Mouse (Mus musculus) forelimb bud, embryonic 11.5 days (tissue): ENCODE results near the gene Ppp1r14b.
A peak's percentile ranks its signal among the peaks of the same experiment; 100 is the strongest.
"Not testable (repeated sequence)": the region's sequence is repeated elsewhere in the genome, so short reads cannot be mapped to it uniquely, and the experiment has no call there.

ENCODE experiments used
- DNase-seq: peaks from one replicate; pipeline ENCODE4 v3.0.0-alpha.2; 2012; ENCODE audit warnings: low read depth, low spot score

Gene Ppp1r14b

GRCm38 (mm10) chr19:6975537-6976521, 1.1 kb downstream of the Ppp1r14b start, which contains the start of gene Plcb3:
Gene Plcb3 (minus strand): TSS chr19:6976470.
- no peak for DNase-seq

DNA sequence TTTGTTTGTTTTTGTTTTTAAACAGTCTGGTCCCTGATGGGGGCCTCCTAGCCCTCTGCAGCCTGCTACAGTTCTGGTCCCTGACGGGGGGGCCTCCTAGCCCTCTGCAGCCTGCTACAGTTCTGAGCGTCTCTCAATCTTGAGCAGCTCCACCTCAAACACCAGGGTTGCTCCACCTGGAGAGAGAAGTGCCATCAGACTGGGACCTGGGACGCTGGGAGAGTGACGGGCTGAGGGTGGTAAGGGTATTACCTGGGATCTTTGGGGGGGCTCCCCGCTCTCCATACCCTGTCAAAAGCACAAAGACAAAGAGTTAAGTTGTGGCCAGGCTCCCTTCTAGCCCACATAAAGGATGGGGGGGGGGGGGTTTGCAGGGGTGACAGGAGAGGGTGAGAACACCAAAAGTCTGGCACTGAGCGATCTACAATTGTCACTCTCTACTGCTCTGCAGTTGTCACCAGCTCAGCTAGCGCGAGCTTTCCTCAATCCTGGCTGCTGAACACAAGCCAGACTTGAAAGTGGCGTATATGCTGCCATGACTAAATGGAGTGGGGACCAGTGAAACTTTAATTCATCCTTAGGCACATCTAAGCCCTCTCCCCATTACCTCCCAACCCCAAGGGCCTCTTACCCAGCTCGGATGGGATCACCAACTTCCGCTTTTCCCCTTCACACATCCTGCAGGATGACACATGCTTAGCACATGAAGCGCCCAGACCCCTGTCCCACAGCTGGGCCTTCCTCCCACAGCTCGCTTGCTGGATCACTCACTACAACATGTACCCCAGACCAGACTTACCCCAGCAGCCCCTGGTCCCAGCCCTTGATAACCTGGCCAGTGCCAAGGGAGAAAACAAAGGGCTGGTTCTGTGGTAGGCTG, 3.2 kb downstream of the Ppp1r14b start:
- no peak for DNase-seq

DNA sequence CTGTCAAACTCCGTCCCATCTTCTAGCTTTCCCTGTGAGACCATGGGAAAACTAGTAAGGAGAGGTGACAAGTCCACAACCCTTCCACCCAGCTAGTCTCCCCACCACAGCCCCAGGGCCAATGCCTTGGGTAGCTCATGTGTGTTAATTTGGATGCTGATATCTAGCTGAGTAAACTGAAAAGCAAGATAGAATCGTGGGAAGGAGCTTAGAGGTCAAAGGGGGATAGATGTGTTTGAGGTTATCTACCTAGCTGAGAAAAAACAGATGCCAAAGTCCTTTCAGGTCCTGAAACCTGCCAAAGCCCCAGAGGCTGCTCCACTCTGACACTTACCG, 3.8 kb downstream of the Ppp1r14b start:
- DNase-seq = no peak

DNA sequence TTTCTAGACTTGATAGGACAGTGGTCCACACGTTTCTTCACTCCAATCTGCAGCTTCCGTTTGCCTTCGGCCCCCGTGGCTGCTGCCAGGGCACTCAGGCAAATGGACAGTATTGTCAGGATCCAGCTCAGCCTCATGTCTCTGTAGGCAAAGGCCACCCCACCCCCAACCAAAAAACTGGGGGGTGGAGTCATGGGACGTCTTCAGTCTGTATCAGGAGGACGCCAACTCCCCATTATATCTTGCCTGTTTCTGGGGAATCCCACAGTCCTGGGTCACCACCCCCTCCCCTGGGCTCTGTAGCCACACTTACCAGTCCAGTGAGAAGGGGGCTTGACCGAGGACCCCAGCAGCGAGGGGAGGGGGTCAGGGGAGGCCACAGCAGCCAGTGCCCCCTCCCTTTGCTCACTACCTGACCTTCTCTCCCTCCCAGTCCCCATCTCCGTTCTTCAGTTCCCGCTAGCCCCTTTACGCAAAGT, 4.3 kb downstream of the Ppp1r14b start:
- DNase-seq = no peak

GRCm38 (mm10) chr19:6979486-6980380, 5.0 kb downstream of the Ppp1r14b start:
- peak; percentile 99 for DNase-seq

DNA sequence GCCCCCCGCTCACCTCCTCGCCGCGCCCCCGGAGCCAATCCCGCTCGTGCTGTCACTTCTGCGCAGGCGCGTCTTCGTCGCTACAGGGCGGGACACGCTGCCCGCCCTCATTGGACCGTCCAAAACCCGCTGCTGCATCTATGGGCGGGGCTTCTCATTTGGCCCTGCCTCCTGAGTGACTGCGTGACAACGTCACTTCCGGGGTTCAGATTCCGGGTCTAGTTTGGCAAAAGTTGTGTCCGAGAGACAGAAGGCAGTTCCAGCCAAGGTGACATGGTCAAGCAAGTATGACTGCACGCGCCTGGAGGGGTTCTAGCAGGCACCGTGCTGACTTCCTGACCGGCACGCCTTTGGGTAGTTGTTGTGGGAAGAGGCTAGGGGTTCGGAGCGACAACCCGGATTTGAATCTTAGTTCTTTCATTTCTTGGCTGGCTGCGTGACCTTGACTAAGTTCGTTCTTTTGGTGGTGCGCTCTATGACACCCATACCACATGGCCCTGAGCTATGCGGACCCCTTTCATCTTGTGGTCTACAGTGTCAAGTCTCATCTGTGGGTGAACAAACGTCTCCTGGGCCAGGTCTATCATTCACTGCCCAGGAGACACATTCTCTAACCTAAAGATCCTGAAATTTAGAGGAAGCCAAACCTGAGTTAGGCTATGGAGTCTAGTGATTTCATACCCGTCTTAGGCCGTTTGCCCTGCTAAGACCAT, 5.8 kb downstream of the Ppp1r14b start, which contains the start of gene Fkbp2:
Gene Fkbp2 (minus strand): TSS at position 121 of the 713 bp plus-strand sequence.
- peak; percentile 99 for DNase-seq

GRCm38 (mm10) chr19:6981465-6981864, 6.7 kb downstream of the Ppp1r14b start:
- DNase-seq = no peak

- DNase-seq = no peak
Measured at GRCm38 (mm10) chr19:6983621-6984020, 8.9 kb downstream of the Ppp1r14b start.

- DNase-seq = no peak
Measured at GRCm38 (mm10) chr19:6985300-6985699, 10.5 kb downstream of the Ppp1r14b start.

DNA sequence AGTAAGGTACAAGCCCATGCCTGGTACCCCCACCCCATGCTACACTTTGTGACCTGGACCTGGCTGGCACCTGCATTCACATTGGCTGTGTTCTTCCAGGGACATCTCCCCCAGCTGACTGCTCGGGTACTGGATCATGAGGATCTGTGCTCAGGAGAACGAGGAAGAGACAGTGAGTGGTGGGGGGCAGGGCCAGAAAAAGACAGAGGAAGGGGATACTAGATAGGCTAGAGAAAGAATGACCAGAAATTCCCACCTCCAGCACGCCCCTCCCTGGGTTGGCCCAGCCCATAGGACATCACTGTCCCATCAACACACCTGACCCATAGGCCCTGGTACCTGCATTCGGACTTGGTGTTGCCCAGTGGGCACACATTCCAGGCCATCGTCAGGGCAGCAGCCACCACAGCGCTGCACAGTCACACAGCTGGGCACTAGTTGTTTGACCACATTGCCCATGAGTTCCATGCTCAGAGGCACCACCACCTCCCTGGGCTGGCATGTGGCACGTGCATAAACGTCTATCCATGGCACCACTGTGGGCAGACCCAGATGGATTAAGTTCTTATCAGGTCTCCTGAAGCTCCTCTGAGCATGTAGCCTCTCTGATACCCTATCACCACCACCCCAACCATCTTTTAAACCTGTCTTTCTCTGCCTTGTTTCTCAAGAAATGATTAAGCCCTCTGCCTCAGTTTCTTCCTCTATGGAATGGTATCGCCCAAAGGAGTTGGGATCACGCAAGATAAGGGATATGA, 11.4 kb downstream of the Ppp1r14b start:
- no peak for DNase-seq

DNA sequence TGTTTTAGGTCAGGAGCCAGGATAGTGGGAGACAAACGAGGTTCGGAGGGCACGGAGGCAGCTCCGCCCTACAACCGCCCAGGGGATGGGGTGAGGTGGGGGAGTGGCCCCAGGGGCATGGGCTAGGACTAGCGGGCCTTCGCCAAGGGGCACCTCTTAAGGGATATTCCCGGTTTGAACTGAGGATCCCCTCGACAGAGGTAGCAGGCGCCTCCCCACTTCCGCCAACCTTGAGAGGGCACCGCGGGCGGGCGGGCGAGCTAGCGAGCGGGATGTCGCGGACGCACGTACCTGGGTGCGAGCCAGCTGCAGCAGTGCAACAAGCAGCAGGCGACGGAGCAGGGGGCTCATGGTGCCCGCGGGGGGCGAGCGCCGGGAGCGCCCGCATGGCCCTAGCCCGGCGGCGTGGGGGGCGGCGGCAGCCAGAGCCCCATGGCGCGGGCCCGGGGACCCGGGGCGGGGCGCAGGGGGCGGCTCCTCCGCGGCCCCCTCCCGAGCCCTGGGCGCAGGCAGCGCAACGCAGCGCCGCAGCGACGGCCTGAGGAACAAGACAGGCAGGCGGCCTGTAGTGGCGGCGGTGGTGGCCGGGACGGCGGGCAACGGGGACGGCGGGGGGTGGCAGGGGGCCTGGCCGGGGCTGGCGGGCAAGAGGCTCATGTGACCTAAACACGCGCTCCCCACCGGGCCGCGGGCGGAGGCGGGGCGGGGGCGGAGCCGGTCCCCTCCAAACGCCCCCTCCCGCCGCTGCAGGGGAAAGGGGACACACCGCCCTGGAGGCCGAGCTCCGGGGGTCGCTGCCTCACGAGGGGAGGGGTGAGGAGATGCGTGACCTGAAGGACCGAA, 12.5 kb downstream of the Ppp1r14b start, which contains the start of gene Vegfb:
Gene Vegfb (minus strand): TSS at position 591 of the 843 bp plus-strand sequence.
- no peak for DNase-seq

GRCm38 (mm10) chr19:6987904-6988285, 13.1 kb downstream of the Ppp1r14b start:
- no peak for DNase-seq

DNA sequence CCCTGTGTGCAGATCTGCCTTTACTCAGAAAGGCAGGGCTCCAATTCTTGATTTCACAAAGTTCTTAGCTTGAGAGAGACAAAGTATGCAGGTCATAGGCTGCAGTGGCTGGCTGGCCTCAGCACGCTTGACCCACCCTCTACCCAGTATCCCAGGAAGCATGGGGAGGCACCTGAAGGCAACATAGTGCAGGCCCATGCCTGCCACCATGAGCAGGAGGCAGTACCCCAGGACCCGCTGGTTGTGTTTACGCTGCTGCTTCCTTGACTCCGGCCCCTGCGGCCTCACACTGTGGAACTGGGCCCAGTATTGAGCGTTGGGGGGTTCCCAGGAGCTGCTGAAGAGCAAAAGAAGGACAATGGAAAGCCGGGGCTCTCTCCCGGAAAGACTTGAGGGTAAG, 14.5 kb downstream of the Ppp1r14b start:
- no peak for DNase-seq

- DNase-seq = no peak
Measured at GRCm38 (mm10) chr19:6990712-6991111, 15.9 kb downstream of the Ppp1r14b start.

DNA sequence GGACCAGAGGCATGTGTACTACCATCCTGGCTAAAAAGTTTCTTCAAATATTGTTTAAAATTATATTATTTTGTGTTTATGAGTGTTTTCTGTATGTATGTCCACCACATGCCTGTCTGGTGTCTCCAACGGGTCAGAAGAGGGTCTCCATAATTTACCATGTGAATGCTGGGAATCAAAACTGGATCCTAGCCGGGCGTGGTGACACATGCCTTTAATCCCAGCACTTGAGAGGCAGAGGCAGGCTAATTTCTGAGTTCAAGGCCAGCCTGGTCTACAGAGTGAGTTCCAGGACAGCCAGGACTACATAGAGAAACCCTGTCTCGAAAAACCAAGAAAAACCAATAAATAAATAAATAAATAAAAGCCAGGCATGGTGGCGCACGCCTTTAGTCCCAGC, 16.4 kb downstream of the Ppp1r14b start:
- DNase-seq = not testable (repeated sequence)

- DNase-seq = peak; percentile 96
Measured at GRCm38 (mm10) chr19:6992011-6992858, 17.5 kb downstream of the Ppp1r14b start, which contains the start of gene Dnajc4. Gene Dnajc4 (minus strand): TSS chr19:6992572.

GRCm38 (mm10) chr19:6993011-6993770, 18.4 kb downstream of the Ppp1r14b start:
- no peak for DNase-seq
